Mouse (Mus musculus): ENCODE results near the gene Dph3.

GRCm38 (mm10) chr14:32086226-32086625, 697 bp upstream of the Dph3 start:
- TF ChIP-seq POLR2A (IDR thresholded peaks at IDR 0.05; ENCODE audit: control insufficient read depth, extremely low read depth, insufficient read depth, low read length, poor library complexity) (no peak), CTCF (IDR thresholded peaks at IDR 0.05; ENCODE audit: borderline replicate concordance, control insufficient read depth, extremely low read depth, insufficient read depth, low read length, poor library complexity) (no peak)

All from thymus, adult 2 months (tissue).